Mouse (Mus musculus): ENCODE measurements around the gene Sh3bp2.

GRCm38 (mm10) chr5:34530687-34531086 lies 5.0 kb downstream of the Sh3bp2 start:
- TF ChIP-seq CTCF (conservative IDR thresholded peaks at IDR 0.05; ENCODE audit: insufficient read depth, insufficient read length, low read depth, low read length) (no peak), POLR2A (IDR thresholded peaks at IDR 0.05; ENCODE audit: low read depth, low read length) (no peak)
